Mouse (Mus musculus) lung, embryonic 16.5 days (tissue): ENCODE measurements around the gene Sec14l1. TPM values are rescaled to one million over a fixed set of nuclear protein-coding genes. Genes with fewer than 3 reads are reported as not detected.

Source experiments
- ATAC-seq: fragments of 200-750 bp; cut with Nextera tagmentation; 2 replicates; pipeline ENCODE4 v1.8.0; 2017; ENCODE audit warnings: low read depth, mild to moderate bottlenecking, moderate library complexity
- H3K27ac ChIP-seq: fragments of 300-500 bp; sonication (generic); 2 replicates; pipeline ENCODE4 v1.5.1; 2014; ENCODE audit warnings: mild to moderate bottlenecking, control low read depth, low read length
- H3K27me3 ChIP-seq: fragments of 300-500 bp; sonication (generic); 2 replicates; pipeline ENCODE4 v1.6.1; 2014; ENCODE audit warnings: low read depth, low read length, mixed read lengths; ENCODE audit not compliant: control insufficient read depth, insufficient read depth
- H3K36me3 ChIP-seq: fragments of 300-500 bp; sonication (generic); 2 replicates; pipeline ENCODE4 v1.6.1; 2014; ENCODE audit warnings: low read length; ENCODE audit not compliant: control insufficient read depth, insufficient read depth
- H3K4me1 ChIP-seq: fragments of 300-500 bp; sonication (generic); replicated peaks from 2 replicates; pipeline ENCODE4 v1.6.1; 2014; ENCODE audit warnings: low read length, mixed read lengths; ENCODE audit not compliant: control insufficient read depth, insufficient read depth
- H3K4me2 ChIP-seq: fragments of 300-500 bp; sonication (generic); 2 replicates; pipeline ENCODE4 v1.6.1; 2014; ENCODE audit warnings: low read depth, low read length, control low read depth
- H3K4me3 ChIP-seq: fragments of 300-500 bp; sonication (generic); 2 replicates; pipeline ENCODE4 v1.5.1; 2014; ENCODE audit warnings: mild to moderate bottlenecking, low read length, control low read depth
- H3K9ac ChIP-seq: fragments of 300-500 bp; sonication (generic); 2 replicates; pipeline ENCODE4 v1.6.1; 2014; ENCODE audit warnings: low read length, control low read depth
- H3K9me3 ChIP-seq: fragments of 300-500 bp; sonication (generic); 2 replicates; pipeline ENCODE4 v1.6.1; 2016; ENCODE audit warnings: low read length; ENCODE audit not compliant: control insufficient read depth
- WGBS: fragments of 180-500 bp; shearing (Covaris S2); extraction: QIAGEN DNeasy Blood & Tissue Kit; methylation state at CpG from one replicate; pipeline ENCODE4 v1.1.7; 2014; 5-methylcytosine and 5-hydroxymethylcytosine counted together
- polyA plus RNA-seq: library from polyadenylated mRNA; unstranded; fragments of >200 nt; fragmentation: Nextera tagmentation; extraction: Ambion mirVana; gene quantifications from 2 replicates; pipeline ENCODE4 v1.2.1, GENCODE M21; 2015

Sec14l1 gene
- polyA plus RNA-seq, 1 experiment from 2014 or later: 76.5 TPM

GRCm38 (mm10) chr11:117174924-117175323 lies 60.0 kb downstream of the Sec14l1 start:
- WGBS: 36% methylated on average over 15 of the region's 15 CpGs
- H3K9me3 ChIP-seq: peaks cover 3% of the 10 kb centered on the region
- H3K4me1 ChIP-seq: peaks cover 14% of the 10 kb centered on the region
- peak overlapping the region; percentile 62 for H3K9ac ChIP-seq
- H3K27ac ChIP-seq: peak overlapping the region; percentile 70
- H3K4me3 ChIP-seq: peak overlapping the region; percentile 42
- ATAC-seq: peak; percentile 58
- peak overlapping the region; percentile 63 for H3K4me2 ChIP-seq
- H3K36me3 ChIP-seq: no peaks in the 10 kb centered on the region
- no peaks in the 10 kb centered on the region for H3K27me3 ChIP-seq

GRCm38 (mm10) chr11:117175472-117175871 lies 60.5 kb downstream of the Sec14l1 start:
- Histone ChIP-seq H3K9me3 (peaks cover 7% of the 10 kb centered on the region), H3K9ac (no peak overlapping the region), H3K27ac (no peak overlapping the region), H3K4me2 (no peak overlapping the region), H3K27me3 (no peaks in the 10 kb centered on the region), H3K4me1 (peaks cover 14% of the 10 kb centered on the region), H3K36me3 (no peaks in the 10 kb centered on the region), H3K4me3 (no peak overlapping the region)
- WGBS: 64% methylated on average over 12 of the region's 12 CpGs
- ATAC-seq: no peak

GRCm38 (mm10) chr11:117176304-117176703 lies 61.3 kb downstream of the Sec14l1 start:
- Histone ChIP-seq H3K36me3 (no peaks in the 10 kb centered on the region), H3K27ac (no peak overlapping the region), H3K9me3 (peaks cover 7% of the 10 kb centered on the region), H3K27me3 (no peaks in the 10 kb centered on the region), H3K4me2 (no peak overlapping the region), H3K9ac (no peak overlapping the region), H3K4me1 (peaks cover 14% of the 10 kb centered on the region), H3K4me3 (no peak overlapping the region)
- no peak; the same call in 1 of the 2 replicates for ATAC-seq
- WGBS: 29% methylated on average over 5 of the region's 5 CpGs

- H3K27me3 ChIP-seq: no peaks in the 10 kb centered on the region
- 69% methylated on average over 5 of the region's 5 CpGs for WGBS
- no peak overlapping the region for H3K27ac ChIP-seq
- H3K4me3 ChIP-seq: no peak overlapping the region
- H3K36me3 ChIP-seq: no peaks in the 10 kb centered on the region
- H3K4me1 ChIP-seq: peaks cover 14% of the 10 kb centered on the region
- no peak overlapping the region for H3K4me2 ChIP-seq
- peaks cover 8% of the 10 kb centered on the region for H3K9me3 ChIP-seq
- H3K9ac ChIP-seq: no peak overlapping the region
- peak; percentile 6; the same call in 1 of the 2 replicates for ATAC-seq
These were observed 61.9 kb downstream of the Sec14l1 start for GRCm38 (mm10) chr11:117176900-117177299.

GRCm38 (mm10) chr11:117177303-117177979 lies 62.5 kb downstream of the Sec14l1 start:
- H3K9ac ChIP-seq: no peak overlapping the region
- 43% methylated on average over 10 of the region's 11 CpGs for WGBS
- peaks cover 9% of the 10 kb centered on the region for H3K9me3 ChIP-seq
- peaks cover 14% of the 10 kb centered on the region for H3K4me1 ChIP-seq
- no peak overlapping the region for H3K4me2 ChIP-seq
- no peaks in the 10 kb centered on the region for H3K27me3 ChIP-seq
- H3K4me3 ChIP-seq: no peak overlapping the region
- H3K36me3 ChIP-seq: no peaks in the 10 kb centered on the region
- peak; percentile 71 for ATAC-seq
- H3K27ac ChIP-seq: no peak overlapping the region

- WGBS: 78% methylated on average over 5 of the region's 5 CpGs
- no peak for ATAC-seq
- H3K27ac ChIP-seq: no peak overlapping the region
- H3K36me3 ChIP-seq: no peaks in the 10 kb centered on the region
- no peak overlapping the region for H3K4me3 ChIP-seq
- no peaks in the 10 kb centered on the region for H3K27me3 ChIP-seq
- no peak overlapping the region for H3K9ac ChIP-seq
- no peak overlapping the region for H3K4me2 ChIP-seq
- H3K9me3 ChIP-seq: peaks cover 9% of the 10 kb centered on the region
- H3K4me1 ChIP-seq: peaks cover 5% of the 10 kb centered on the region
These were observed 64.9 kb downstream of the Sec14l1 start for GRCm38 (mm10) chr11:117179902-117180301.

GRCm38 (mm10) chr11:117182808-117183207 lies 67.8 kb downstream of the Sec14l1 start:
- Histone ChIP-seq H3K9me3 (peaks cover 9% of the 10 kb centered on the region), H3K27me3 (no peaks in the 10 kb centered on the region), H3K36me3 (no peaks in the 10 kb centered on the region), H3K4me1 (no peaks in the 10 kb centered on the region; the same call in 1 of the 2 replicates), H3K4me2 (no peak overlapping the region), H3K9ac (no peak overlapping the region), H3K4me3 (no peak overlapping the region), H3K27ac (no peak overlapping the region)
- no peak for ATAC-seq
- WGBS: 79% methylated on average over 3 of the region's 3 CpGs

- 64% methylated on average over 2 of the region's 3 CpGs for WGBS
- H3K27me3 ChIP-seq: no peaks in the 10 kb centered on the region
- no peak overlapping the region for H3K27ac ChIP-seq
- H3K4me2 ChIP-seq: no peak overlapping the region
- H3K36me3 ChIP-seq: no peaks in the 10 kb centered on the region
- peaks cover 9% of the 10 kb centered on the region for H3K9me3 ChIP-seq
- no peak overlapping the region for H3K9ac ChIP-seq
- no peak overlapping the region for H3K4me3 ChIP-seq
- no peaks in the 10 kb centered on the region; the same call in 1 of the 2 replicates for H3K4me1 ChIP-seq
- ATAC-seq: no peak
These were observed 68.3 kb downstream of the Sec14l1 start for GRCm38 (mm10) chr11:117183299-117183698.

- Histone ChIP-seq H3K4me2 (no peak overlapping the region), H3K4me3 (no peak overlapping the region), H3K9ac (no peak overlapping the region), H3K4me1 (no peaks in the 10 kb centered on the region; the same call in 1 of the 2 replicates), H3K27me3 (no peaks in the 10 kb centered on the region), H3K9me3 (peaks cover 9% of the 10 kb centered on the region), H3K36me3 (no peaks in the 10 kb centered on the region), H3K27ac (no peak overlapping the region)
- WGBS: 85% methylated on average over 5 of the region's 5 CpGs
- no peak for ATAC-seq
These were observed 68.9 kb downstream of the Sec14l1 start for GRCm38 (mm10) chr11:117183841-117184240.
